Mouse (Mus musculus) adipocyte (in vitro differentiated cells): ENCODE results near the gene Ppm1h.

Source experiments
- DNase-seq: peaks from one replicate; pipeline ENCODE4 v3.0.0-alpha.2; 2016; ENCODE audit warnings: low spot score

Gene Ppm1h

DNA sequence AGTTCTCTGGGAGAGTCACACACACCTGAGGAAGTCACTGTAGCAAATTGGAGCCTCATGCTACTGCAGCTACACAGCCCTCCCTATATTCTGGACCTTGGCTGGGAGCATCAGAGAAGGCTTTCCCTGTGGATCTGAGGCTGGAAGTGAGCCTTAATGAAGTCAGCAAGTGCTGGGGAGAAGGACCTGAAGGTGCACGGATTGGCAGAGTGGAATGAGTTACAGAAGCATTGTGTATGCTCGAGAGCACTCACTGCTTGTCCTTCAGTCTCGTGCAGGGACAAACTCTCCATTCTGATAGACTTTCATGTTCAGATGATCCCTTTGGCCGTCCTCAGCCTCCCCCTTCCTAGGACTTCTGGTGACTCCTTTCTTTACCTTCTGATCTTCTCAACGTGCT is 26.3 kb downstream of the Ppm1h start:
- no peak for DNase-seq

DNA sequence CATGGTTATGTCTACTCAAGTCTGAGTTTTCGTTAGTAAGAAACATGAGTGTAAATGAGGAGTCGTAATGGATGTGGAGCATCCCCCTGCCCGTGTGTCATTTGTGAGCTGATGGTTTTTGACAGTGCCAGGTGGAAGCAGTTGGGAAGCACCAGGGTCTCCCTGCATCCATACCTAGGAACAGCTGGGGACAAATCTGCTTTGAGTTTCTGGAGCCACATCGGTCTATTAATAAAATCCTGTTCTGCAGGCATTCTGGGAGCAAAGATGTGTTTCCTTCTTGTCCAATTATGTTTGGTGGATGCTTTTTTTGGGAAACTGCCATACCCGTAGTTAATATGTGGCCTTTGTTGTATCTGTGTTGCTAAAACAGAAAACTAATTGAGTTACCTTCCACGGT is 26.9 kb downstream of the Ppm1h start:
- no peak for DNase-seq

DNA sequence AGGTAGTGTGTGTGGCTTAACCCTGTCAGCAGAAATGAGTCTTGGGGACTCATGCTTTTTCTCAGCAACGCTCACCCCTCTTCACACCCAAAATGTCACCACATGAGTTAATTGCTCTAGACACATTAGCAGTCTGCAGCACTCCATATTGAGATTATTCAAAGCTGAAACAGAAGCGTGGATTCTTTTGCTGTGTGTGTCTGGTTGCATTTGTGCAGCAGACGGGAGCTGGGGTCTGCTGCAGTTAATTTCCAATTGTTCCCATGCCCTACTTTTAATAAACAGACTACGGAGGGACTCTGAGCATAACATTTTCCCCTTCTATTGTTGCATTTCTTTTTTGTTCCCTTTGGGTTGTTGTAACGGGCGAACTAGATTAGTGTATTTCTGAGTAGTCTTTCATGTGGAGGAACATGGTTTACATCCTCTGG is 32.8 kb downstream of the Ppm1h start:
- no peak for DNase-seq

DNA sequence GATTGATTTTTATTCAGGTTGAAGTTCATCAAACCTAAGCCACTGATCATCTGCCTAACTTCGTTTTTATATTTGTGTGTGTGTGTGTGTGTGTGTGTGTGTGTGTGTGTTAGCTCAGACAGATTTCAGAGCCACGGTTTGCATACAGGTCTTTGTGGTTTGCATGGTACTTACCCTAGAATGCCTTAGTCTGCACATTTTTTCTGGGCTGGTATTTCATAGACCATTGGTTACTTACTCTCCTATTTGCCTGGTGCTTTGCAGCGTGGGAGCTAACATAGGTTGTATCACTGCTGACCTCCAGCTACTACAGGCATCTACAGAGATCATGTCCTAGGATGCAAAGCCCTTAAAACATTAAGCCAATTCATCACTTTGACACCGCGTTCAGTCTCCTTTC is 33.7 kb downstream of the Ppm1h start:
- DNase-seq = no peak

DNA sequence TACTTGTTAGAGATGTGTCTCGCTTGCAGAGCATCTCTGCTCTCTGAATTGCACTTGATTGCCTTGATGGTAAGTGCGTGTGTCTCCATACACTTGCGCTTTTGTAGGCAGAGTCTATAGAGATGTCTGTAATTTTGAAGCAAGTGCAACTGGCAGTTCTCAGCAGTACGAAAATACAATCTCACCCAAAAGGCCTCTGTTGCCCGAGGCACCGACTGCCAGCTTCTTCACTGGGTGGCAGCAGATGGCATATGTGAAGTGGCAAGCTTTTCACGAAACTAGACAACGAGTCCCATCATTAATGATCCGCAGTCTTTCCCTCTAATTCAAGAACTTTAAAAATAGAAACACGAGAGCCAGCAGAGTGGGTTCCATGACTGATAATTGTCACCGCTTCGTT is 37.3 kb downstream of the Ppm1h start:
- DNase-seq = no peak

DNA sequence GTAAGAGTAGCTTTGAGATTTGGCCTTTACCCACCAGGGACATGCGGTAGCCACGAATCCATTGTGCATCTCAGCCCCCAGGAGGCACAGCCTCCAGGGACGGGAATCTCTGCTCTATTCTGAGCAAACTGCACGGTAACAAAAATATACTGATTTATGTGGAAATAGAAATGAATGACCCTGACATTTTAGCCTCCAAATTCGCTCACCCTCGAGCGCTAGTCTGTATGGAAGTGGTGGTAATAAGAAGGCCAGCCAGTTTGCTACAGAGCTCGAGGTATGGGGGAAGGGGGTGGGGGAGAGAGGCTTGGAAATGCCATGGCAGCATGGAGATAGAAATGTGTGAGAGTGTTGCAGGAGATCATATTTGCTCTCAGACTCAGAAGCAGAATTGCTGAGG is 37.7 kb downstream of the Ppm1h start:
- DNase-seq = no peak

DNA sequence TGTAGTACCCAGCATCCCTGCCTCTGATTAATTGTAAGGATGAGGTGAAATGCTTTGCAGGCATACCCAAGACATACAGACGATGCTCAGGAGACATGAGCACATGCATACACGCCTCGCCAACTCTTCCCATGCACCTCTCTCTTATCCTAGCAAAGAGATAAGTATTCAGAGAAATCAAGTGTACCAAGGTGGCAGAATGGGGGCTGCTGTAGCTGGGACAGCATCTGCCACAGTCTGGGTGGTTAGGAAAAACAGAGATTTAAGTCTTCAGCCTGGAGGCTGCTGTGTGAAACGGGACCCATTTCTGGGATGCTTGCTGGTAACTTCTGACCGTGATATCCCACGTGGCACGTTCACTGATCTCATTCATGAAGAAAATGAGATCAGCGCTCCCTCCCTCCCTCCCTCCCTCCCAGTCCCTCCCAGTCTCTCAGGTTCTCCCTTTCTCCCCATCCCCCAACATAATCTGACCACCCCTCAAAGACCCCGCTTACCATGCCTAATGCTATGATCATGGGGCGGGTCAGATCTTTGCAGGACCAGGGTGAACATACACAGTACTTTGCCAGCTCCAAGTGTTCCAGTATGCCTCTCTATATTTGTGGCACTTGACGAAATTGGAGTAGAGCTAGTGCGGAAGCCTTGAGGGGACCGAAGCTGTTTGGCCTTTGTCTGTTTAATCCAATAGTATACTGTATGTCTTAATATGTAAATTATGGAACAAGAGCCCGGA is 38.3 kb downstream of the Ppm1h start:
- DNase-seq = no peak

DNA sequence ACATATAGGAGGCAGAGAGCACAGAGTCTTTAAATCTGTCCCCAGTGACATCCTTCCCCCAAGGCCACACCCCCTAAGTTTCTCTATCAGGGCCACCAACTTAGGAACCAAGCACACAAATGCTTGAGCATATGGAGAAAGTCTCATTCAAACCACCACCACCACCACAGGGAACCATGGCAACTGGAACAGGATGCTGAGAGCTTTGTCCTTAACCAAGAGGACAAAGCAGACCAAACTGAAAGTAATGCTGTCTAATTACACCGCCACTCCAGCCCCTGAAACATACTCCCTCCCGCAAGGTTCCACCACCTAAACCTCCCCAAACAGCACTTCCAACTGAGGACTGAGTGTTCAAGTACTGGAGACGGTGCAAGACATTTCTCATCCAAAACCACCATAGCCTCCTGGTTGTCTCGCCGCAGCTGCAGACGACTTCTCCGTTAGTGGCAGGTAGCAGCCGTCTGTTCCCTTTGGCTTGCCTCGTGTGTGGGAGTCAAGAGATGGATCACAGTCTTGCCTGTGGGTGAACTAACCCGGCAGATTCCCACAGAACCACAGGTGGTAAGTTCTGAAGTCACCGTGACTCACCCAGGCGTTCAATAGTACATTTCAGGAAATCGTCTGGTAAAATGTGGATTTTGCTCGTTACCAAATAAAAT is 39.3 kb downstream of the Ppm1h start:
- DNase-seq = no peak

DNA sequence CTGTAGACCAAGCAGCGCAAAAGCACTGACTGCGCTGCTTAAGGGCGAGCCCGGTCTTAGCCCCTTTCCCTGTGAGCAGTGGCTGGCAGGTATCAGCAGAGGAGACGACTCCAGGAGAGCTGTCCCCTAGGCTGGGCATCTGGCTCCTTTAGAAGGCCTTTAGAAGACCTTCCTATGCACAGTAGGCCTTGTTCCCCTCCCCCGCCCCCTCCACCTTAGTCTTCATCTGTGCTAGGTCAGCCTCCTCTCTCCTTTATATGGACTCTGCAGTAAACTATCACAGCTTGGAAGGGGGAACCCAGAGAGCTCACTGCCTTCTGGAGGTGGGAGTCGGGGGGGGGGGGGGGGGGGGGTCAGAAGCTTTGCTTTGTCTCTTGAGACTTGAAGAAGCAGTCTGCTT is 40.4 kb downstream of the Ppm1h start:
- no peak for DNase-seq

DNA sequence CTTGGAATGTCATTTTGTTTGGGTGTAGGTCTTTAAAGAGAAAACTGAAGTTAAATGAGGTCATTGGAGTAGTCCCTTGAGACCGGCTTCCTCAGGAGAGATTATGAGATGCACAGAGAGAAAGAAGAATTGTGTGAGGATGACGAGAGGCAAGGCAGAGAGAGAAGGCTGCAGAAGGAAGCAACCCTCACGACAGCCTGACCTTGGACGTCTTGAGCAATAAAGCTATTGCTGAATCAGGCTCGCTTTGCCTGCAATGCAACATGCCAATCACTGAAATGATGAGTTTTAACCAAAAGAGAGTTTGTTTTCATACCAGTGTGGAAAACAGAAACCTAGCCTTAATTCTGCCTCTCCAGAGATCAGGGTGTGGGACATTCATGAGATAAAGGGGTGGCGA is 43.5 kb downstream of the Ppm1h start:
- DNase-seq = no peak

DNA sequence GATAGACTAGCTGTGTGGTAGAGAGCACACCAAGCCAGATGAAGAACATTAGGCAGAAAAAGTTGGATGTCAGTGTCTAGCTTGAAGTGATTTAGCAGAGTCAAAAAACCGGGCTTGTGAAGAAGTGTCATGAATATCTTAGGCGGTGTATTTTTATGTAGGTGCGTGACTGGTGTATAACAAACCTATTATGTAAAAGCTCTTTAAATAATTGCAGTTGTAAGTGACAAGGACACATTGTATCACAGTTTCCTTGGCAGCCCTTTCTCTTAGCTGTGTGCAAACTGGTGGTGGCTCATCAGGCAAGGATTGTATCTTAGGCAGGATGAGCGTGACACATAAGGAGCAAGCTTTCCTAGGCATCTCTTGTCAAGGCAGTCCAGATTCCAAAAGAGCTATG is 46.1 kb downstream of the Ppm1h start:
- no peak for DNase-seq

DNA sequence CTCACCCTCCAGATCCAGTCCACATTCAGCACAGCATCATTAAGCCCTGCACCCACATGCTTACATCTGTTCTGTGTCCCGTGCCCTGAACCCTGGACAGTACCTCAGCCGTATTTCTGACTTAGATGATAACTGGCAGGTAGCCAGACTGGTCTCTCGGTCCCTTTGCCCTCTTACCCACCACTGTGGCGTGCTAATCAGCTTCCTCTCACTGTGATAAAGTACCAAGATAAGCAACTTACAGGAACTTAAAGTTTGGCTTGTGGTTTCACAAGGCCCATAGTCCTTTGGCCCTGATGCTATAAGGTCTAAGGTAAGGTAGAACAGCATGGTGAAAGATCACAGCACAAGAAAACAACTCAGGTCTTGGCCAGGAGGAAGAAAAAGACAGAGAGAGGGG is 48.7 kb downstream of the Ppm1h start:
- DNase-seq = no peak

DNA sequence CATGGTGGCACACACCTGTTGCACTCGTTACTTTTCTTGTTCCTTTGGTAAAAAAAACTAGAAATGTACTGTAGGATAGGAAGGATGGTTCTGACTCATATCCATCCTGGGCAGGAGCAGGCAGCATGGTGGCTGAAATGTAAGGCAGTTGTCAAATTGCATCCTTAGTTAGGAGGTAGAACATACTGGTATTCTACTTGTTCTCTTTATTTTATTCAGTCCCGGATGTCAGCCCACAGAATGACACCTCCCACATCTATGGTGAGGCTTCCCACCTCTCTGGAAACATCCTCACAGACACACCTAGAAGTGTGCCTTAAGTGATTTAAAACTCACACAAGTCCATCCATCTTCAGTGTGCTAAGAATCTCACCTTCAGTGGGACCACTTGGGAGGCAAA is 49.6 kb downstream of the Ppm1h start:
- DNase-seq = no peak

DNA sequence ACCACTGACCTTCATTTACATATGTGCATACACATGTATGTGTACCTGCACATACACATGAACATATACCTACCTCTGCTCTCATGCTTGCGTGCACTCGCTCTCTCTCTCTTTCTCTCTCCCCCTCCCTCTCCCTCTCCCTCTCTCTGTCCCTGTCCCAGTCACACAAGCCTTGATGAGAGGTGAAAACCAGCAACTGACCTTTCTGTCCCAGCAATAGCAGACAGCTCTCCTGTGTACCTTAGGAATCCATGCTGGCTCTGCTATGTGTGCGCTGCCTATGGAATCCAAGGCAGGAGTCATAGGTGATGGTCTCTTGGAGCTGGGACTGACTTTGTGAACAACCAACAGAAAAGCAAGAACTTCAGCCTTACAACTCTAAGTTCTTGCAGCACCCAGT is 53.6 kb downstream of the Ppm1h start:
- no peak for DNase-seq

DNA sequence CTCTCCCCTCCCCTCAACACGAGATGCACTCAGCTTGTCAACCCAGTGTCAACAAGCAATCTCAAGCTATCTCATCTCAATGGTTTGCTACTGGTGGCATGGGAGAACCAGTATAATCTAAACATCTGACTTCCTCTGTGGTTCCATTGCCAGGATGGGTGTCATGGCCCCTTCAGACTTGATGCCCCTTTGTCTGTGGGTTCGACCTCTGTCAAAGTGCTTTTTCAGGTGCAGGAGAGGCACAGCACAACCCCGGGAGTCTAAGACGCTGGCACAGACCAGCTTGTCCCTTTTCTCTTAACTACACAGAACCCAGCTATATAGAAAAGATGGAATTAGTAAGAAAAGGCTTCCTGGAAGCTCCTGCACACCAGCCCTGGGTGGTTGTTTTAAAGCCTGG is 56.0 kb downstream of the Ppm1h start:
- DNase-seq = no peak

DNA sequence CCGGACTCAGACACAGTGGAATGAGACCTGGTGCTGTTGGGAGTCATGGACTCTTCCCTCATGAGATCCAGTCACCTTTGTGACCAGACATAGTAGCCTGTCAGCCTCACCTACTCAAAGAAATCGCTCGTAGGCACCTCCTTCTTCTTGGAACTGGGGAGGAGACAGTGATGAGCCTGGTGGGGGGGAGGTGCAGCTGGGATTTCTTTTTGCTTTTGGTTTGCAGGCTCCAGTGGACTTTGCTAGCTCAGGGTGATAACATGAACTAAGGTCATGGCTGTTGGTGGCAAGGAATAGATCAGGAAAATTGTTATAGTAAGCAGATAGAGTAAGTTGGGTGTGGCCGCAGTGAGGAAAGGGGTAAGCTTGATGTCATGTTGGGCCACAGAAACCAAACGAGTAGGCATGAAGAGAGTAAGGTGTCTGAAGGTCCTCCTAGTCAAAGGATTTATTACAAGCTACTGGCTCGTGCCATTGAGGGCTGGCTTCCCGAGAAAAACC is 56.8 kb downstream of the Ppm1h start:
- no peak for DNase-seq

DNA sequence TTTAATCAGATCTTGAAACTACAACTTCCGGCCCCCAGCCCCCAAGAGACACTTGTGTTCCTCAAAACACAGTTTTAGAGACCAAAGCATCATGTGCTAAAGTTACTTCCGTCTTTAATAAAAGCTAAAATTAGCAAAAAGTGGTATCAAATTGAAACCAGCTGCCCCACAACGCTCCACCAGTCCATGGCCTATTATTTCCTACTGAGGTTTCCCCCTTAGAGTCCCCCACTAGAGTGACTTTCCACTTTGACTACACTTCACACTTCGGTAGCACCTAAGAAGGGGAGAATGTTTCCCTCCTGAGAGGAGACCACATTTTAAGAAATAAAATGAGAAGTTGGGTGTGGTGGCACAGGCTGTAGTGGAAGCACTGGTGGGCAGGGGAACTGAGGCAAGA is 58.3 kb downstream of the Ppm1h start:
- DNase-seq = no peak

DNA sequence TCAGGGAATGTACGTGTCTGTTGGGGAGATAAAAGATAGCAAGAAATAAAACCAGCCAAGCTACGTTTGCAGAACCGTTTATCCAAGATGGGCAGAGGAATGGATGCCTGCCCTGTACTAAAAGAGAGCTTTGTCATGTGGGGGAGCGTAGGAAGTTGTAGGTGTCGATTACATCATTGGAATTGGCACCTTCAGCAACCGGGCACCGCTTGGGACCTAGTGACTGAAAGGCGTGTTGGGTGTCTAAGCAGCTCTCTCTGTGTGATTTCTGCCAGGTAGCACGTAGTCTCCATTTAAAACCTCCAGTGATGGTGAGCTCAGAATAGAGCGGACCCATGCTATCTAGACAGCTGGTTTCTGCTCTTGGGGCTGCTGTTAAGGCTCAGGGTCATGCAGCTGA is 60.0 kb downstream of the Ppm1h start:
- DNase-seq = no peak

DNA sequence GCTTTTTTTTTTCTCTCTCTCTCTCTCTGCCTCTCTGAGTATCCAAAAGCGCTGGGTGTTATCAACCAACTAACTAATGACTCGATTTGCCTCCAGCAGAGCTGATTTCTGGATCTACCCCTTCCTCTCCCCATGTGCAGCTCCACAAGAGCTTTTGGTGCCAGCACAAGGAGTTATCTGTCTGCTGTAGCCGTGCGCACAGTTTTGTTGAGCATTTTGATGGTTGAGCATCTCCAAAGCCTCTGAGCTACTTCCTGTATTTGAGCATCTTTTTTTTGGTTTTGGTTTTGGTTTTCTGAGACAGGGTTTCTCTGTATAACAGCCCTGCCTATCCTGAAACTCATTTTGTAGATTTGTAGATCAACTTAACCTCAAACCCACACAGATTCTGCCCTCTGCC is 60.5 kb downstream of the Ppm1h start:
- no peak for DNase-seq

DNA sequence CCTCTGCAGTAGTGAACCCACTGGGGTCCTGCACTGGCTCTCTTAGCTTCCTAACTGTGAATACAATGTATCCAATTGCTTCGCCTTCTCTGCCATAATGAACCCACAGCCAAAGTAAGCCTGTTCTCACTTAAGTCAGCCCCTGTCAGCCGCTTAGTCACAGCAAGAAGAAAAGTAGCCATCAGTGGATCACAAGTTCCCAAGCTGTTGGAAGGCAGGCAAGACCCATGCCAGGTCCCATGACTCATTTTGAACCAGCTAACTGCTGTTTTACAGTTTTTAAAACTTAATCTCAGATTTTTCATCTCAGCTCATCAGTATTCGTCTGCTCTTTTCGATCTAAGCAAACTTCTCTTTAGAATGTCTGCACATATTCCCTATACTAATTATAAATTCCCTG is 61.6 kb downstream of the Ppm1h start:
- DNase-seq = no peak

DNA sequence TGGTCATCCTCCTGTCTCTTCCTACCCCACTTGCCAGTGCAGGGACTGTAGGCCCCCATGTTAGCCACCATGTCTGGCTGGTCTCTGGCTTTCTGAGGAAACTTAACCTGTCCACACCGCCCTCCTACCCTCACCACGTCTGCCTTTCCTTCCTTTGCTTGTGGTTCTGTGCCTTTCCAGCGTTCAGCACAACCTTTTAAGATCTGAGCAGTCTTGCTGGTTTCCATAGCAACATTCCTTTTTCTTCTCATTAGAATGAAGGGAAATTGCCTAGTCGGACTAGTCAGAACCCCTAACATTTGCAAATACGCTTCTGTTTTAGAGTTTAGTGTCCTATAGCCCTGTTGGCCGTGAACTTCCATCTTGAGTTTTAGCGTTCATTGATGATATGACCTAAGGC is 62.6 kb downstream of the Ppm1h start:
- no peak for DNase-seq

DNA sequence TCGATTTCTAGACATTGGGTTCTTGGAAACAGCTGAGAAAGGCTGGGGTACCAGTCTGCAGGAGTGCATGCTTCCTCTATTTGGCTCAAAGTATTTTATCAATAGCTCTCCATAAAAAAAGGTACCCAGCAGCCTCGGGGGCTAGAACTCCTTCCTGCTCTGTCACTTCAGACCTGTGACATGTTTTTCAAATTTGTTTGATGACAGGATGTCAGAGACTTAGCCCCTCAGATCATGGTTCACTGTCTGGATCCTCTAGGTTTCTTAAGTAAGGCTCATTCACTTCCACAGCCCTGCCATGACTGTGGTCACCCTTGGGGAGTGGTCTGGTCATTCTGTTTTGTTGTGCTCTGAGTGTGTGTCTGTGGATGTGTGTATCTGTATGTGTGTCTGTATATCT is 63.6 kb downstream of the Ppm1h start:
- no peak for DNase-seq

DNA sequence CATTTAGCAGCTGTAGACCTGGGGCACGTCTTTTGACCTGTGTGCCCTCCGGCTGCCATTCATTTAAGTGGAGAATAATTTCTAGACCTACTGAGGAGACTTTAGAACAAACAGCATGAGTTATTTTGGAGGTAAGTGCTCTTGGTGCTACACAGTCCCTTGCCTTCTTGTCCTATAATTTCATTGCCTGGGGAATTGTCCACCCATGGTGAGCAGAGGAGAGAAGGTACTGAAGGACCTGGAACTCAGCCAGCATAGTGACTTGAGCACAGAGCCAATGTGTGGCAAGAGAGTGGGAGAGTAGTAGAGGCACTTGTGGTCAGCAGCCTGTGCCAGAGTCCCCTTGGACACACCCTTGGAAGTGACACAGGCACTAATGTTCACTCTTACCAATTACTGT is 64.8 kb downstream of the Ppm1h start:
- no peak for DNase-seq

DNA sequence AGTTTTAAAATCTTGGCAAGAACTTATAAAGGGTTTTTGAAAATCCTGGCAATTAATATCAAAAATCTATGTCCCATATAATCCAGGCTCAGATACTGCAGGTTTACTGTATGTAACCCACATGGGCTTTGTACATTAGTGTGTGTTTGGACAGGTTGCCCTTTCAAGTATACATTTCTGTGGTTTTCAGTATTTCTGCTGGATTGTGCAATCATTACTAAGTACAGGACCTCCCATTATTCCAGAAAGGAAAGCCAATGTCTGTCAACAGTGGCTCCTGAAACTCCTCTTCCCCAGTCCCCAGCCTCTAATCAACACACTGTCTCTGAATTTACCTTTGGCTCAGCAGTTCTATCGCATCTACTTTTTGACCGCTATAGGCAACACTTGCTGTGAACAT is 66.4 kb downstream of the Ppm1h start:
- no peak for DNase-seq
